Mouse (Mus musculus): ENCODE results near the gene Prkcb.

GRCm38 (mm10) chr7:122303988-122304387 lies 15.4 kb downstream of the Prkcb start:
- TF ChIP-seq MAX (IDR thresholded peaks at IDR 0.05) (no peak), CTCF (IDR thresholded peaks at IDR 0.05; ENCODE audit: control insufficient read depth, insufficient read depth, insufficient read length) (no peak), USF1 (IDR thresholded peaks at IDR 0.05; ENCODE audit: low read depth) (no peak), MYOD1 (IDR thresholded peaks at IDR 0.05; ENCODE audit: control insufficient read depth, insufficient read length, low read depth) (no peak)
